Mouse (Mus musculus): ENCODE results near the gene Ulk3. TPM values are rescaled to one million over a fixed set of nuclear protein-coding genes. Genes with fewer than 3 reads are reported as not detected.

Ulk3 gene
- total and polyA plus RNA-seq, 3 experiments = 5.0 to 11.9 TPM; not detected in 1

DNA sequence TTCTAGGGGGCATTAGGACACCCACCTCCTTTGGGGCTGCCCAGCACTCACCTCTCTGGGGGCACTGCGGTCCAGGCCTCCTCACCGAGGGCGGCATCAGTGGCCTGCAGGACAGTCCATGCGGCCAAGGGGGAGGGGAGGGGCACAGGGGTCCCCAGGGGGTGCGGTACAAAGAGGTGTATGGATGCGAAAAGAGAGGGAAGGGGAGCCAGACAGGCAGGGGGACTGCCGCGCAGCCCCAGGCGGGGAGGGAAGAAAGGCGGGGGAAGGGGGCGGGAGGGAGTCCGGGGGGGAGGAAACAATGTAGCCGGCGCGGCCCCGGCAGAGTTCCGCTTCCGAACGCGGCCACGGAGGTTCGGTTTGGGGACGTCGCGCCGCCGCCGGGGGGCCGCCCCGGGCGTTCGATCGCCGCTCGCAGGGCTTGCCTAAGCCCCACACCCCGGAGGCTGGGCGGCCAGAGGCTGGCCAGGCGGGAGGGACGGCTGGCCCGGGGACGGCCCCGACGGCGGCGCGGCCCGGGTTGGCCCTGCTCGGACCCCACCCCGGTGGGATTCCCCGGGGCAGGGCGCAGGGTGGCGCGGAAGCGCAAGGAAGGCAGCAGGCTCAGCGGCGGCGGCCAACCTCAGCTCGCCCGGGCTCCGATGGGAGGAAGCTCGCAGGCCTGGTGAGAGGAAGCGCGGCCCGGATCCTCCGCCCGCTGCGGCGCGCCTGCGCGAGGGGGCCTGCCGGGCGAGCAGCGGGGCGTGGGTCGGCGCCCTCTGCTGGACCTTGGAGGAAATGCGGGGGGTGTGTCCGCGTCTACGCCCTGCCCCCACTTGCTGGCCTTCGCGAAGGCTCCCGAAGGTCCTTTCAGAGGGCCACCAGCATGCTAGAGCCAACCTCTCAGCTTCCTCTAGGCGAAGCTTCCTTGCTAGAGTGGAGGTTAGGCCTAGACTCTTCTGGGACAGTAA lies 56.0 kb downstream of the Ulk3 start (continued):
- peak; percentile 36; the same call in 1 of the 2 replicates for TF ChIP-seq BHLHE40 (IDR thresholded peaks at IDR 0.05; ENCODE audit: borderline replicate concordance, low read depth, low read length)
- TF ChIP-seq NELFE (IDR thresholded peaks at IDR 0.05; ENCODE audit: low read depth, low read length) = peak; percentile 73
- TF ChIP-seq E2F4 (IDR thresholded peaks at IDR 0.05; ENCODE audit: borderline replicate concordance, low read depth, low read length) = no peak; the same call in 1 of the 2 replicates
- peak; percentile 83 for TF ChIP-seq SIN3A (IDR thresholded peaks at IDR 0.05; ENCODE audit: low read length)
- no peak; the same call in 1 of the 2 replicates for TF ChIP-seq KAT2A (conservative IDR thresholded peaks at IDR 0.05; ENCODE audit: low read depth, low read length)

Other genes starting within 250 kb of the Ulk3 start
- 22.4 and 23.3 TPM in 2 replicates for gene Ppcdc, start 149.3 kb upstream of the Ulk3 start, total RNA-seq (2012; rRNA removed)
- 10 to 100 TPM in 1 of 2 experiments, not detected in 1; 20.2 TPM for gene Ppcdc, start 149.3 kb upstream of the Ulk3 start, polyA plus RNA-seq (2012; ENCODE audit: insufficient read depth in 1 of 2, insufficient read length in 2 of 2, low read depth in 1 of 2, low replicate concordance in 2 of 2, missing spikeins in 1 of 2)
- 1.9 and 2.3 TPM in 2 replicates for gene Scamp5, start 121.4 kb upstream of the Ulk3 start, total RNA-seq (2012; rRNA removed)
- gene Scamp5, start 121.4 kb upstream of the Ulk3 start, polyA plus RNA-seq (2012; ENCODE audit: insufficient read depth in 1 of 2, insufficient read length in 2 of 2, low read depth in 1 of 2, low replicate concordance in 2 of 2, missing spikeins in 1 of 2) = 1 to 10 TPM in 1 of 2 experiments, not detected in 1; 4.3 TPM
- gene Rpp25, start 85.4 kb upstream of the Ulk3 start, total RNA-seq (2012; rRNA removed) = 0.12 TPM in 1 of 2 replicates, not detected in the other
- gene Rpp25, start 85.4 kb upstream of the Ulk3 start, polyA plus RNA-seq (2012; ENCODE audit: insufficient read depth in 1 of 2, insufficient read length in 2 of 2, low read depth in 1 of 2, low replicate concordance in 2 of 2, missing spikeins in 1 of 2) = under 1 TPM in 1 of 2 experiments, not detected in 1; 0.68 TPM
- gene Cox5a, start 68.2 kb upstream of the Ulk3 start, total RNA-seq (2012; rRNA removed) = 364 and 367 TPM in 2 replicates
- gene Cox5a, start 68.2 kb upstream of the Ulk3 start, polyA plus RNA-seq (2012; ENCODE audit: insufficient read depth in 1 of 2, insufficient read length in 2 of 2, low read depth in 1 of 2, low replicate concordance in 2 of 2, missing spikeins in 1 of 2) = 100 to 1,000 TPM in 1 of 2 experiments, not detected in 1; 400 TPM
- 12.7 and 16.4 TPM in 2 replicates for gene Fam219b, start 51.9 kb upstream of the Ulk3 start, total RNA-seq (2012; rRNA removed)
- 10 to 100 TPM in 1 of 2 experiments, not detected in 1; 12.8 TPM for gene Fam219b, start 51.9 kb upstream of the Ulk3 start, polyA plus RNA-seq (2012; ENCODE audit: insufficient read depth in 1 of 2, insufficient read length in 2 of 2, low read depth in 1 of 2, low replicate concordance in 2 of 2, missing spikeins in 1 of 2)
- 24.3 and 25.9 TPM in 2 replicates for gene Mpi, start 36.7 kb upstream of the Ulk3 start, total RNA-seq (2012; rRNA removed)
- 10 to 100 TPM in 1 of 2 experiments, not detected in 1; 37.7 TPM for gene Mpi, start 36.7 kb upstream of the Ulk3 start, polyA plus RNA-seq (2012; ENCODE audit: insufficient read depth in 1 of 2, insufficient read length in 2 of 2, low read depth in 1 of 2, low replicate concordance in 2 of 2, missing spikeins in 1 of 2)
- 32.4 and 35.4 TPM in 2 replicates for gene Scamp2, start 28.5 kb upstream of the Ulk3 start, total RNA-seq (2012; rRNA removed)
- 10 to 100 TPM in 1 of 2 experiments, not detected in 1; 51.4 TPM for gene Scamp2, start 28.5 kb upstream of the Ulk3 start, polyA plus RNA-seq (2012; ENCODE audit: insufficient read depth in 1 of 2, insufficient read length in 2 of 2, low read depth in 1 of 2, low replicate concordance in 2 of 2, missing spikeins in 1 of 2)
- not detected in 2 replicates for gene Cplx3, start 16.8 kb downstream of the Ulk3 start, total RNA-seq (2012; rRNA removed)
- gene Cplx3, start 16.8 kb downstream of the Ulk3 start, polyA plus RNA-seq (2012; ENCODE audit: insufficient read depth in 1 of 2, insufficient read length in 2 of 2, low read depth in 1 of 2, low replicate concordance in 2 of 2, missing spikeins in 1 of 2) = not detected
- gene Lman1l, start 31.3 kb downstream of the Ulk3 start, total RNA-seq (2012; rRNA removed) = 0.08 TPM in 1 of 2 replicates, not detected in the other
- gene Lman1l, start 31.3 kb downstream of the Ulk3 start, polyA plus RNA-seq (2012; ENCODE audit: insufficient read depth in 1 of 2, insufficient read length in 2 of 2, low read depth in 1 of 2, low replicate concordance in 2 of 2, missing spikeins in 1 of 2) = under 1 TPM in 1 of 2 experiments, not detected in 1; 0.11 TPM
- gene Csk, start 64.2 kb downstream of the Ulk3 start, total RNA-seq (2012; rRNA removed) = 213 and 215 TPM in 2 replicates
- gene Csk, start 64.2 kb downstream of the Ulk3 start, polyA plus RNA-seq (2012; ENCODE audit: insufficient read depth in 1 of 2, insufficient read length in 2 of 2, low read depth in 1 of 2, low replicate concordance in 2 of 2, missing spikeins in 1 of 2) = 100 to 1,000 TPM in 1 of 2 experiments, not detected in 1; 338 TPM
- gene Cyp1a2, start 94.3 kb downstream of the Ulk3 start, total RNA-seq (2012; rRNA removed) = not detected in 2 replicates
- gene Cyp1a2, start 94.3 kb downstream of the Ulk3 start, polyA plus RNA-seq (2012; ENCODE audit: insufficient read depth in 1 of 2, insufficient read length in 2 of 2, low read depth in 1 of 2, low replicate concordance in 2 of 2, missing spikeins in 1 of 2) = not detected
- 0.04 and 0.07 TPM in 2 replicates for gene Cyp1a1, start 98.5 kb downstream of the Ulk3 start, total RNA-seq (2012; rRNA removed)
- gene Cyp1a1, start 98.5 kb downstream of the Ulk3 start, polyA plus RNA-seq (2012; ENCODE audit: insufficient read depth in 1 of 2, insufficient read length in 2 of 2, low read depth in 1 of 2, low replicate concordance in 2 of 2, missing spikeins in 1 of 2) = under 1 TPM in 1 of 2 experiments, not detected in 1; 0.26 TPM
- 7.2 and 8.0 TPM in 2 replicates for gene Edc3, start 119.1 kb downstream of the Ulk3 start, total RNA-seq (2012; rRNA removed)
- gene Edc3, start 119.1 kb downstream of the Ulk3 start, polyA plus RNA-seq (2012; ENCODE audit: insufficient read depth in 1 of 2, insufficient read length in 2 of 2, low read depth in 1 of 2, low replicate concordance in 2 of 2, missing spikeins in 1 of 2) = 10 to 100 TPM in 1 of 2 experiments, not detected in 1; 25.7 TPM
- gene Clk3, start 176.4 kb downstream of the Ulk3 start, total RNA-seq (2012; rRNA removed) = 28.8 and 31.2 TPM in 2 replicates
- gene Clk3, start 176.4 kb downstream of the Ulk3 start, polyA plus RNA-seq (2012; ENCODE audit: insufficient read depth in 1 of 2, insufficient read length in 2 of 2, low read depth in 1 of 2, low replicate concordance in 2 of 2, missing spikeins in 1 of 2) = 10 to 100 TPM in 1 of 2 experiments, not detected in 1; 65.6 TPM
- 2.1 and 2.3 TPM in 2 replicates for gene Arid3b, start 247.3 kb downstream of the Ulk3 start, total RNA-seq (2012; rRNA removed)
- 1 to 10 TPM in 1 of 2 experiments, not detected in 1; 7.4 TPM for gene Arid3b, start 247.3 kb downstream of the Ulk3 start, polyA plus RNA-seq (2012; ENCODE audit: insufficient read depth in 1 of 2, insufficient read length in 2 of 2, low read depth in 1 of 2, low replicate concordance in 2 of 2, missing spikeins in 1 of 2)